ENCODE assay signal across 8 mouse cellular contexts in the genomic region with DNA sequence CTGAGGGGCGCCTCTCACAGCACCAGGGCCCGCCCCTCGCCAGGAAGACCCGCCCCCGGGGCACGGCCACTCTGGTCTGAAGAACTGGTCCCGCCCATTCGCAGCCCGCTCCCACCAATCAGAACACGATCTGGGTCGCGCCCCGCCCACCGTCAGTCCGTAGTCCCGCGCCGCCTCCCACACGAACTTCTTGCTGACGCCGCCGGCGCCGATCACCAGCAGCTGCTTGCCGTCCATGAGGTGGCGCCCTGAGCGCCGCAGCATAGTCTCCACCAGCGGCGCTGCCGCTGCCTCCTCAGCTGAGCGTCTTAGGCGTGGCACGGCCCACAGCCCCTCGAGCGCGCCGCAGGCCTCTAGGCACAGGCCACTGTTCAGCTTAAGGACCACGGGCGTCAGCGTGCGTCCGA. TPM values are rescaled to one million over a fixed set of nuclear protein-coding genes. Genes with fewer than 3 reads are reported as not detected.
DNase-seq lines count a peak whose midpoint lies in the region; ATAC-seq and TF ChIP-seq lines count a peak whose summit lies in the region.

No protein-coding gene starts in this region.

- H3K36me3 ChIP-seq in forebrain, embryonic 15.5 days: no peaks in the 10 kb centered on the region

- peak overlapping the region; percentile 93 for H3K4me2 ChIP-seq in forebrain, embryonic 15.5 days (replicated peaks)

- peak; percentile 61 for TF ChIP-seq CTCF in lung, adult 2 months (IDR thresholded peaks at IDR 0.05; ENCODE audit: insufficient read depth, low read length)

- H3K27ac ChIP-seq in forebrain, embryonic 15.5 days (replicated peaks): peak overlapping the region; percentile 91

- no peaks in the 10 kb centered on the region for H3K27me3 ChIP-seq in forebrain, embryonic 15.5 days

- H3K9me3 ChIP-seq in forebrain, embryonic 15.5 days: no peaks in the 10 kb centered on the region

- WGBS in forebrain, embryonic 15.5 days: 0% methylated on average over 43 of the region's 43 CpGs
- under 1% methylated on average over 43 of the region's 43 CpGs for whole genome bisulfite sequencing in lung, adult 2 months

- peaks cover 12% of the 10 kb centered on the region for H3K4me1 ChIP-seq in forebrain, embryonic 15.5 days
- H3K4me1 ChIP-seq in lung, adult 2 months (ENCODE audit: control insufficient read depth, insufficient read depth, low read length): peaks cover 5% of the 10 kb centered on the region

- peak; percentile 99 for DNase-seq in ES-CJ7 (ENCODE audit: low read depth, low spot score)
- DNase-seq in cerebellum, adult 11 months: peak; percentile 100
- peak; percentile 99 for DNase-seq in heart, postnatal 25 days (ENCODE audit: low spot score)
- DNase-seq in layer of hippocampus, adult 18-20 months (ENCODE audit: low spot score in 2 of 2): peak; percentile 99
- DNase-seq in lung, adult 2 months: peak; percentile 99
- peak; percentile 98 to 99 for DNase-seq in thymus, adult 18-20 months

- TF ChIP-seq POLR2A in lung, adult 2 months (IDR thresholded peaks at IDR 0.05; ENCODE audit: borderline replicate concordance, extremely low read depth, low read depth, low read length): peak; percentile 96

- H3K4me3 ChIP-seq in forebrain, embryonic 15.5 days: peak overlapping the region; percentile 49
- H3K4me3 ChIP-seq in lung, adult 2 months (replicated peaks; ENCODE audit: extremely low read depth, low read depth, low read length): peak overlapping the region; percentile 63

- intact Hi-C loops in heart, postnatal 25 days (cut with DNase I): loop anchor here (5.0 kb wide), 1 partner anchor 33 kb away; the partner anchor contains the start of gene Rad9a

- ATAC-seq in forebrain, embryonic 15.5 days (replicated peaks): peak; percentile 95
- ATAC-seq in neutrophil, adult 5-6 weeks (ENCODE audit: extremely low read depth, insufficient number of reproducible peaks, low FRiP score, poor library complexity, severe bottlenecking): peak; percentile 90

- peak overlapping the region; percentile 80 for H3K9ac ChIP-seq in forebrain, embryonic 15.5 days (replicated peaks)

RNA-seq across cellular contexts. Expression of gene Carns1, which starts 5.9 kb away (rescaled TPM):
- 3.4 and 4.2 TPM in 2 replicates for polyA plus RNA-seq in forebrain, embryonic 15.5 days (2015; fragmentation: Nextera tagmentation; extraction: Ambion mirVana)
- total RNA-seq in heart, postnatal 25 days (2021): 10 to 100 TPM; 33.5 to 34.1 TPM
- 1 to 10 TPM; 6.3 to 7.1 TPM for total RNA-seq in layer of hippocampus, adult 18-20 months (2021)
- polyA plus RNA-seq in lung, adult 2 months (2012; rRNA removed): 7.9 and 14.4 TPM in 2 replicates
- 95.9 and 99.3 TPM in 2 replicates for total RNA-seq in neutrophil, adult 5-6 weeks (2017)

RNA-seq across cellular contexts. Expression of gene Rps6kb2, which starts 6.2 kb away (rescaled TPM):
- polyA plus RNA-seq in forebrain, embryonic 15.5 days (2015; fragmentation: Nextera tagmentation; extraction: Ambion mirVana): 54.1 and 54.6 TPM in 2 replicates
- total RNA-seq in heart, postnatal 25 days (2021): 10 to 100 TPM; 16.5 to 16.8 TPM
- total RNA-seq in layer of hippocampus, adult 18-20 months (2021): 10 to 100 TPM; 32.7 to 38.3 TPM
- polyA plus RNA-seq in lung, adult 2 months (2012; rRNA removed): 35.2 and 51.2 TPM in 2 replicates
- 34.0 and 45.2 TPM in 2 replicates for total RNA-seq in neutrophil, adult 5-6 weeks (2017)

RNA-seq across cellular contexts. Expression of gene Ptprcap, which starts 16.0 kb away (rescaled TPM):
- polyA plus RNA-seq in forebrain, embryonic 15.5 days (2015; fragmentation: Nextera tagmentation; extraction: Ambion mirVana): 0.59 and 1.1 TPM in 2 replicates
- 1 to 10 TPM in 1 of 2 experiments, under 1 TPM in 1; 0.94 to 1.5 TPM for total RNA-seq in heart, postnatal 25 days (2021)
- 1 to 10 TPM; 1.6 to 2.5 TPM for total RNA-seq in layer of hippocampus, adult 18-20 months (2021)
- polyA plus RNA-seq in lung, adult 2 months (2012; rRNA removed): 55.0 and 75.4 TPM in 2 replicates
- total RNA-seq in neutrophil, adult 5-6 weeks (2017): 227 and 252 TPM in 2 replicates

RNA-seq across cellular contexts. Expression of gene Coro1b, which starts 21.0 kb away (rescaled TPM):
- polyA plus RNA-seq in forebrain, embryonic 15.5 days (2015; fragmentation: Nextera tagmentation; extraction: Ambion mirVana): 144 and 145 TPM in 2 replicates
- 10 to 100 TPM; 53.4 to 57.6 TPM for total RNA-seq in heart, postnatal 25 days (2021)
- 10 to 100 TPM; 77.0 to 97.3 TPM for total RNA-seq in layer of hippocampus, adult 18-20 months (2021)
- polyA plus RNA-seq in lung, adult 2 months (2012; rRNA removed): 260 and 262 TPM in 2 replicates
- total RNA-seq in neutrophil, adult 5-6 weeks (2017): 134 and 152 TPM in 2 replicates

RNA-seq across cellular contexts. Expression of gene Tbc1d10c, which starts 21.7 kb away (rescaled TPM):
- 0.70 and 0.86 TPM in 2 replicates for polyA plus RNA-seq in forebrain, embryonic 15.5 days (2015; fragmentation: Nextera tagmentation; extraction: Ambion mirVana)
- total RNA-seq in heart, postnatal 25 days (2021): 1 to 10 TPM; 9.2 to 9.3 TPM
- 1 to 10 TPM in 1 of 2 experiments, under 1 TPM in 1; 0.52 to 1.0 TPM for total RNA-seq in layer of hippocampus, adult 18-20 months (2021)
- 23.6 and 24.2 TPM in 2 replicates for polyA plus RNA-seq in lung, adult 2 months (2012; rRNA removed)
- 231 and 269 TPM in 2 replicates for total RNA-seq in neutrophil, adult 5-6 weeks (2017)

Comparison
In these comparisons a context has a peak if more than half of its experiments do, and no peak if none do; other contexts are left out.
1. Peak in every context shown above with its lines: DNase-seq, ATAC-seq, H3K4me3 ChIP-seq and H3K27ac ChIP-seq.
2. RNA of gene Carns1, which starts 5.9 kb away (total RNA-seq): 95.9 to 99.3 TPM in neutrophil, adult 5-6 weeks and 33.5 to 34.1 TPM in heart, postnatal 25 days; 6.3 to 7.1 TPM in layer of hippocampus, adult 18-20 months; every median in the first group is over 4 times any median in the second.
3. RNA of gene Ptprcap, which starts 16.0 kb away (total RNA-seq): 227 to 252 TPM in neutrophil, adult 5-6 weeks; 1.6 to 2.5 TPM in layer of hippocampus, adult 18-20 months and 0.94 to 1.5 TPM in heart, postnatal 25 days; every median in the first group is over 10 times any median in the second.